Mouse (Mus musculus): ENCODE measurements around the gene Thra. TPM values are rescaled to one million over a fixed set of nuclear protein-coding genes. Genes with fewer than 3 reads are reported as not detected.
A peak's percentile ranks its signal among the peaks of the same experiment; 100 is the strongest.
"Not testable (repeated sequence)": the region's sequence is repeated elsewhere in the genome, so short reads cannot be mapped to it uniquely, and the experiment has no call there.

Thra gene
- polyA plus RNA-seq, 1 experiment from 2014 or later: 42.7 TPM

- Histone ChIP-seq H3K27me3 (replicated peaks) (no peaks in the 10 kb centered on the region), H3K9ac (no peak overlapping the region), H3K9me3 (no peaks in the 10 kb centered on the region), H3K27ac (0 out of 2 replicates have a peak overlapping the region, but pooled peaks have one; percentile 48), H3K4me1 (peaks cover 21% of the 10 kb centered on the region), H3K4me3 (replicated peaks) (no peak overlapping the region), H3K4me2 (no peak overlapping the region), H3K36me3 (peaks cover 6% of the 10 kb centered on the region; the same call in 1 of the 2 replicates)
- 48% methylated on average over 24 of the region's 24 CpGs for WGBS
- no peak for ATAC-seq (ENCODE audit: insufficient read depth, low FRiP score, low read depth)
These were observed 18.8 kb upstream of the Thra start for GRCm38 (mm10) chr11:98721458-98722226.

- no peaks in the 10 kb centered on the region for H3K27me3 ChIP-seq (replicated peaks)
- H3K4me3 ChIP-seq (replicated peaks): no peak overlapping the region
- 67% methylated on average over 7 of the region's 7 CpGs for WGBS
- H3K4me2 ChIP-seq: no peak overlapping the region
- no peaks in the 10 kb centered on the region for H3K9me3 ChIP-seq
- ATAC-seq (ENCODE audit: insufficient read depth, low FRiP score, low read depth): no peak
- H3K4me1 ChIP-seq: peaks cover 16% of the 10 kb centered on the region
- H3K9ac ChIP-seq: no peak overlapping the region
- no peak overlapping the region for H3K27ac ChIP-seq
- H3K36me3 ChIP-seq: peaks cover 13% of the 10 kb centered on the region; the same call in 1 of the 2 replicates
These were observed 17.3 kb upstream of the Thra start for GRCm38 (mm10) chr11:98723098-98723497.

DNA sequence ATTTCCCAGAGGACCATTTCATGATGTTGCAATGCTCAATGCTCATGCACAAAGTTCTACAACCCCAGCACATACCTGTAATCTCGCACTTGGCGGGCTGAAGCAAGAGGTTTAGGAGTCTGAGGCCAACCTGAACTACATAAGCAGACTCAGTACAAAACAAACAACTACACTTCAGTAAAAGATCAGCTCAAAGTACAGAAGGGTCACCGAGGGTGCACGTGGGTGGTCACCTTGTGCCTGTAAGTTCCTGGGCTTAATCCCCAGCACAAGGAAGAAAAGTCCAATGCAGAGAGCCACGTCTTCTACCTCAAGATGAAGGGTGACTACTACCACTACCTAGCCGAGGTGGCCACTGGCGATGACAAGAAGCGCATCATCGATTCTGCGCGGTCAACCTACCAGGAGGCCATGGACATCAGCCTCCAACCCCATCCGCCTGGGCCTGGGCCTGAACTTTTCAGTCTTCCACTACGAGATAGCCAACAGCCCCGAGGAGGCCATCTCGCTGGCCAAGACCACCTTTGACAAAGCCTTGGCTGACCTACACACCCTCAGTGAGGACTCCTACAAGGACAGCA lies 14.4 kb upstream of the Thra start:
- WGBS: 93% methylated on average over 15 of the region's 15 CpGs
- Histone ChIP-seq H3K4me3 (replicated peaks) (no peak overlapping the region), H3K9me3 (no peaks in the 10 kb centered on the region), H3K27me3 (replicated peaks) (no peaks in the 10 kb centered on the region), H3K4me1 (0 out of 2 replicates have a peak, but pooled peaks cover 17% of the 10 kb centered on the region), H3K9ac (no peak overlapping the region), H3K4me2 (no peak overlapping the region), H3K36me3 (peaks cover 13% of the 10 kb centered on the region; the same call in 1 of the 2 replicates), H3K27ac (no peak overlapping the region)
- ATAC-seq (ENCODE audit: insufficient read depth, low FRiP score, low read depth): no peak

DNA sequence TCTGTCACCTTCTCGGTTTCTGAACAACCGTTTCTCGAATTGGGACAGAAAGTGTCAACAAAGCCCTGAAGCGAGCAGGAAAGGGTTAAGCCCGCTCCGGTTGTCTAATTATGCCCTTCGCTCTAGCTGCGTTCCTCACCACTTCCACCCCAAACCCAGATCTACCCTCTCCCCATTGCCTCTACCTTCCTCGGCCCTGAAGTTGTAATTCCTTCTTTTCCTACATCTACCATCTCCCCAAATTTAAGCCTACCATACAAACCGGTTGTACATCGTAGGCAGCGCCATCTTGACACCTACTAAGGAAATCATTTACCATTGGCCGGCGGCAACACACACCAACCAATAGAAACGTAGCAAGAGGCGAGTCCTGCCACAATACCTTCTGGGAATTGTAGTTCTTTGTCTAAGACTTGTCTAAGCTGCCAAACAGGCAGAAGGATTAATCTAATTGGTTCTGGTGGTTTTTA lies 11.3 kb upstream of the Thra start, which contains the start of gene Med24:
TSS of gene Med24 (minus strand) at position 317 of the 470 bp plus-strand sequence.
- ATAC-seq (ENCODE audit: insufficient read depth, low FRiP score, low read depth): peak; percentile 93
- under 1% methylated on average over 16 of the region's 16 CpGs for WGBS
- peaks cover 13% of the 10 kb centered on the region; the same call in 1 of the 2 replicates for H3K36me3 ChIP-seq
- 0 out of 2 replicates have a peak, but pooled peaks cover 6% of the 10 kb centered on the region for H3K4me1 ChIP-seq
- H3K9ac ChIP-seq: peak within 1 kb of the TSS; percentile 49; the same call in 1 of the 2 replicates
- peak within 1 kb of the TSS; percentile 71 for H3K27ac ChIP-seq
- H3K4me2 ChIP-seq: peak within 1 kb of the TSS; percentile 70
- no peaks in the 10 kb centered on the region for H3K27me3 ChIP-seq (replicated peaks)
- H3K4me3 ChIP-seq (replicated peaks): peak within 1 kb of the TSS; percentile 71
- no peaks in the 10 kb centered on the region for H3K9me3 ChIP-seq

DNA sequence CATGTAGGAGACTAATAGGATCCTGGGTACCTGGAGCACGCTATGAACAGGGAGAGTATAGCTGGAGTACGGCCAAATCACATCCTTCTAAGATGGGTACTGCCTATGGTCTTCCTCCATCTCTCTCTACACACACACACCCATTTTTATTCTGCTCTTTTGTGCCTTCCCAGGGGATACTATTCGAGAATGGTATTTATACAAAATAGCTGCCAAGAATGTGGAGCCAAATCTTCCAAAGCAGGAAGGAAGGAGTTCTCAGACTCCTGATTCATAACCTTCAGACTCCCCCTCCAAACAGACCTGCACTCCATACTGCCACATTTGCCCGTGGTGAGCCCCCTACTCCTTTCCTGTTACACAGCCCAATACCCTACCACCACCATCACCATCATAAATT lies 9.7 kb upstream of the Thra start:
- Histone ChIP-seq H3K9ac (no peak overlapping the region), H3K9me3 (no peaks in the 10 kb centered on the region), H3K4me3 (replicated peaks) (no peak overlapping the region), H3K36me3 (0 out of 2 replicates have a peak, but pooled peaks cover 10% of the 10 kb centered on the region), H3K27ac (peak overlapping the region; percentile 27; the same call in 1 of the 2 replicates), H3K4me2 (no peak overlapping the region), H3K4me1 (0 out of 2 replicates have a peak, but pooled peaks cover 6% of the 10 kb centered on the region), H3K27me3 (replicated peaks) (no peaks in the 10 kb centered on the region)
- no peak for ATAC-seq (ENCODE audit: insufficient read depth, low FRiP score, low read depth)
- WGBS: 56% methylated on average over 4 of the region's 4 CpGs

DNA sequence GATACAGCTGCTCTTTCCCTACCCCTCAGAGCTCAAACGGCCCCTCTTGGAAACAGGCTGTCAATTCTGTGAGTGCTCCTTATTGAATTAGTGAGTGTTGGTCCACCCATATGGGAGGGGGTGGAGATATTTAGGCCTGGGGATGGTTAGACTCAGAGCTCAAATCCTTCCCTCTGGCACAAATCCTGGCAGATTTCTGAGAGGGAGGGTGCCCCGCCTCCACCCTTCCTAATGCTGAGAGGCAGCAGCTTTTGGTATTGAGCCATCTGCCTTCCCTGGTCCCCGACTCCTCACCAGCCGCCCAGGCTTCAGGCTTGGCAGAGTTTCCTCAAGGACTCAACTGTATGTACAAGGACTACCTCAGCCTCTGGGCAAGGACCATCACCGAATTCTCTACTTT lies 9.3 kb upstream of the Thra start:
- WGBS: 50% methylated on average over 5 of the region's 5 CpGs
- ATAC-seq (ENCODE audit: insufficient read depth, low FRiP score, low read depth): no peak
- no peak overlapping the region for H3K9ac ChIP-seq

DNA sequence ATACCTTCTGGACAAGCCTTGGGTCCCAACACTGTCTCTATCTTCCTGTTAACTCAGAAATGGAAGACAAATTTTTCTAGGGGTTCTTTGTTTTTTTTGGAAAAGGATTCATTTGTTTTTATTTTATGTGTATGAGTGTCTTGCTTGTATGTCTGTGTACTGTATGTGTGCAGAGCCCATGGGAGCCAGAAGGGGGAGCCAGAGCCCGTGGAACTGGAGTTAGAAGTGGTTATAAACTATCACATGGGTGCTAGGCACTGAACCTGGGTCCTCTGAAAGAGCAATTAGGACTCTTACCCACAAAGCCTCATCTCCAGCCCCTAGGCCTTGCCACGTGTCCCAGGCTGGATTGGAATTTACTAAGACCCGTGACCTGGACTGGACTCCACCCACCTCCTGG lies 6.4 kb upstream of the Thra start:
- 0 out of 2 replicates have a peak, but pooled peaks cover 6% of the 10 kb centered on the region for H3K4me1 ChIP-seq
- H3K4me3 ChIP-seq (replicated peaks): no peak overlapping the region
- H3K4me2 ChIP-seq: no peak overlapping the region
- no peak overlapping the region for H3K27ac ChIP-seq
- no peaks in the 10 kb centered on the region for H3K36me3 ChIP-seq
- no peak overlapping the region for H3K9ac ChIP-seq
- H3K9me3 ChIP-seq: no peaks in the 10 kb centered on the region
- 81% methylated on average over 3 of the region's 3 CpGs for WGBS
- ATAC-seq (ENCODE audit: insufficient read depth, low FRiP score, low read depth): no peak
- no peaks in the 10 kb centered on the region for H3K27me3 ChIP-seq (replicated peaks)

More for the DNA sequence above, 9.3 kb upstream of the Thra start:
- H3K27me3 ChIP-seq (replicated peaks): no peaks in the 10 kb centered on the region
- peak overlapping the region; percentile 27; the same call in 1 of the 2 replicates for H3K27ac ChIP-seq
- no peak overlapping the region for H3K4me2 ChIP-seq
- H3K36me3 ChIP-seq: 0 out of 2 replicates have a peak, but pooled peaks cover 8% of the 10 kb centered on the region
- no peaks in the 10 kb centered on the region for H3K9me3 ChIP-seq
- 0 out of 2 replicates have a peak, but pooled peaks cover 6% of the 10 kb centered on the region for H3K4me1 ChIP-seq
- H3K4me3 ChIP-seq (replicated peaks): no peak overlapping the region

- Histone ChIP-seq H3K9ac (no peak overlapping the region), H3K4me1 (peaks cover 7% of the 10 kb centered on the region), H3K9me3 (no peaks in the 10 kb centered on the region), H3K4me3 (replicated peaks) (no peak overlapping the region), H3K36me3 (no peaks in the 10 kb centered on the region), H3K27ac (no peak overlapping the region), H3K27me3 (replicated peaks) (no peaks in the 10 kb centered on the region), H3K4me2 (no peak overlapping the region)
- ATAC-seq (ENCODE audit: insufficient read depth, low FRiP score, low read depth): no peak
- 95% methylated on average over 4 of the region's 4 CpGs for WGBS
These were observed 5.3 kb upstream of the Thra start for GRCm38 (mm10) chr11:98735111-98735510.

- H3K9ac ChIP-seq: no peak overlapping the region
- peaks cover 15% of the 10 kb centered on the region for H3K4me1 ChIP-seq
- 80% methylated on average over 1 of the region's 1 CpGs for WGBS
- H3K36me3 ChIP-seq: no peaks in the 10 kb centered on the region
- no peak overlapping the region for H3K4me3 ChIP-seq (replicated peaks)
- no peaks in the 10 kb centered on the region for H3K9me3 ChIP-seq
- H3K4me2 ChIP-seq: no peak overlapping the region
- H3K27me3 ChIP-seq (replicated peaks): no peaks in the 10 kb centered on the region
- H3K27ac ChIP-seq: no peak overlapping the region
- no peak for ATAC-seq (ENCODE audit: insufficient read depth, low FRiP score, low read depth)
These were observed 4.3 kb upstream of the Thra start for GRCm38 (mm10) chr11:98736176-98736575.

DNA sequence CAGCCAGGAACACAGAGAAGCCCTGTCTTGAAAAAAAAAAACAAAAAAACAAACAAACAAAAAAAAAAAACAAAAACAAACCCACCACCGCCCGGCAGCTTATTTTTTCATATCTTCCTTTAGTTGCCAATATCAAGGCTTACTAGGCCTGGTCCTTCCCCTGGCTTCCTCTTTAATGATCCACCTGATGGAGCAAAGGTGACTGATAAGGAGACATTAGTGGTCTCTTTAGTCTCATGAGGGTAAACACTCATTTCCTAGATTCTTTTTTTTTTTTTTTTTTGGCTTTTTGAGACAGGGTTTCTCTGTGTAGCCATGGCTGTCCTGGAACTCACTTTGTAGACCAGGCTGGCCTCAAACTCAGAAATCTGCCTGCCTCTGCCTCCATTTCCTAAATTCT lies 3.2 kb upstream of the Thra start:
- H3K4me1 ChIP-seq: peaks cover 17% of the 10 kb centered on the region
- H3K4me2 ChIP-seq; H3K36me3 ChIP-seq; ATAC-seq (ENCODE audit: insufficient read depth, low FRiP score, low read depth); H3K9me3 ChIP-seq; H3K4me3 ChIP-seq (replicated peaks); H3K27me3 ChIP-seq (replicated peaks); H3K27ac ChIP-seq; H3K9ac ChIP-seq: not testable (repeated sequence)
- WGBS: 83% methylated on average over 2 of the region's 2 CpGs

GRCm38 (mm10) chr11:98738428-98738911 lies 2.0 kb upstream of the Thra start:
- no peak overlapping the region for H3K4me2 ChIP-seq
- no peak overlapping the region for H3K9ac ChIP-seq
- ATAC-seq (ENCODE audit: insufficient read depth, low FRiP score, low read depth): no peak
- peaks cover 25% of the 10 kb centered on the region for H3K4me1 ChIP-seq
- WGBS: 48% methylated on average over 4 of the region's 4 CpGs
- H3K36me3 ChIP-seq: no peaks in the 10 kb centered on the region
- H3K4me3 ChIP-seq (replicated peaks): no peak overlapping the region
- no peaks in the 10 kb centered on the region for H3K9me3 ChIP-seq
- H3K27ac ChIP-seq: no peak overlapping the region
- H3K27me3 ChIP-seq (replicated peaks): no peaks in the 10 kb centered on the region

- Histone ChIP-seq H3K4me2 (no peak overlapping the region), H3K4me1 (peaks cover 29% of the 10 kb centered on the region), H3K36me3 (no peaks in the 10 kb centered on the region), H3K27ac (no peak overlapping the region), H3K9ac (no peak overlapping the region), H3K9me3 (no peaks in the 10 kb centered on the region), H3K27me3 (replicated peaks) (no peaks in the 10 kb centered on the region), H3K4me3 (replicated peaks) (no peak overlapping the region)
- no peak for ATAC-seq (ENCODE audit: insufficient read depth, low FRiP score, low read depth)
- 70% methylated on average over 9 of the region's 9 CpGs for WGBS
These were observed 1.5 kb upstream of the Thra start for GRCm38 (mm10) chr11:98738925-98739324.
